Mouse (Mus musculus): Measurements from ENCODE around the gene Ddx60.

DNA sequence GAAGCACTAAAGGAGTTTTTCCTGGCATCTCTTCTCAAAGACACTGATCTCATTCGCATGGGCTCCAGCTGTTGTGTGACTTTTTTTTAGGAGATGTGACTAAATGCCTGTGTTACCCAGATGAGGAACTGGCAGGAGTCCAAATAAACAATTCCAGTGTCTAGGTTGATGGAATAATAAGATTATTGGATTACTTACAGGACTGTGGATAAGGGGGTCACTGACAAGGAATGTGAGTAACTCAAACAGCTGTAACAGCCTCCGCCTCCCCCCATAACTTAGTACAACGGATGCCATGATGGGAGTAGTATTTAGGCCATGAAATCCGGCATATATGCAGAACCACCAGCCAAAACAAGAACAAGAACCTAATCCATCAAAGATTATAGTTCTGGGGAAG, 10.6 kb upstream of the Ddx60 start:
- no peak for TF ChIP-seq ZMIZ1 (IDR thresholded peaks at IDR 0.05; ENCODE audit: low read depth, low read length)
- TF ChIP-seq TBP (conservative IDR thresholded peaks at IDR 0.05; ENCODE audit: low read depth, low read length), result no peak
- no peak for TF ChIP-seq TCF12 (IDR thresholded peaks at IDR 0.05; ENCODE audit: low read depth, low read length)
- TF ChIP-seq POLR2A (IDR thresholded peaks at IDR 0.05; ENCODE audit: low read depth, low read length), result no peak
- no peak for TF ChIP-seq SIN3A (IDR thresholded peaks at IDR 0.05; ENCODE audit: low read length)
- TF ChIP-seq EP300 (IDR thresholded peaks at IDR 0.05; ENCODE audit: low read length), result no peak
- TF ChIP-seq SMC3 (IDR thresholded peaks at IDR 0.05; ENCODE audit: low read depth, low read length), result no peak
- no peak for TF ChIP-seq MAZ (IDR thresholded peaks at IDR 0.05; ENCODE audit: low read depth, low read length)
- no peak for TF ChIP-seq USF1 (IDR thresholded peaks at IDR 0.05; ENCODE audit: low read depth, low read length)

Data from CH12.LX (cell line).